Mouse (Mus musculus): Measurements from ENCODE around the gene Tyw5.

The Tyw5 gene

DNA sequence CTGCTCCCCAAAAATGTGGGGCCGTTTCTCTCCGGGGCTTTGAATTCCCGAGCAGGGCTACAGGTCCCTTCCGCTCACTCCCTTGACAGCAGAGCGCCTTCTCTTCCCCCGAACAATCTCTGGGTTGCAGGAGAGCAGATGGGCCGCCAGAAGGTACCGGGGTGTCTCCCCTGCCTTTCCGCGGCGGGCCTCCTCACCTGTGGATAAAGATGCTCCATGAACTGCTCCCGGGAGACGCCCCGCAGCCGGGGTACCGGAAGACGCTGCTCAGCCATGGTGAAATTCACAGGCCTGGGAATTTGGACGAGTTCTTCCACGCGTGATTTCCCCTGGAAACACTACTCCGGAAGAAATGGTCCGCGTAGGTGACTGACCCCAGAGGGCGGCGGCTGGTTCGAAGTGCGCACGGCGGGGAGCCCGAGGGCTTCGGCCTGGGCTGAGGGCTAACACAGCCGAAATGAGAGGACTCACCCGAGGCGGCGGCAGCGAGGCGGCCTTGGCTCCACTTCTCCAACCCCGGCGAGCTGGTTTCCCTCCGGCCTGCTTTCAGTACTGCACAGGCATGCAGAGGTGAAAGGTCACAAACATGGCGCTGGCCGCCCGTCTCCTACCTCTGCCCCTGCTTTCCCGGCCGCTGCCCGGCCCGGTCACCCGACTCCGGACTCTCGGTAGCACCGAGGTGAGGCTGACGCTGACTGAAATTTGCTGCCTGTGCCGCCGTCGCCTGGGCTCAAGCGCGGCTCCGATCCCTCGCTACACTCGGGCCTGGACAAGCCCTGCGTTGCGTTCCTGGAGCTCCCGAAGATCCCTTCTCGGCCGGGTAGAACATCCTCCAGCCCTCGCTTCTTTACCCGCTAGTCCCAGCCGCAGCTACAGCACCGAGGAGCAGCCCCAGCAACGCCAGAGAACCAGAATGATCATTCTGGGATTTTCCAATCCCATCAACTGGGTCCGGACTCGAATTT is at the start of gene Tyw5, which contains the start of gene Maip1:
TSS of gene Tyw5 (minus strand) at position 915 of the 965 bp plus-strand sequence.
TSS of gene Maip1 (plus strand) at position 142 of the 965 bp plus-strand sequence.
- in situ Hi-C loops (cut with MboI), result loop anchor here (25.0 kb wide), 1 partner anchor 881 kb away; the partner anchor contains the start of gene Aox2

DNA sequence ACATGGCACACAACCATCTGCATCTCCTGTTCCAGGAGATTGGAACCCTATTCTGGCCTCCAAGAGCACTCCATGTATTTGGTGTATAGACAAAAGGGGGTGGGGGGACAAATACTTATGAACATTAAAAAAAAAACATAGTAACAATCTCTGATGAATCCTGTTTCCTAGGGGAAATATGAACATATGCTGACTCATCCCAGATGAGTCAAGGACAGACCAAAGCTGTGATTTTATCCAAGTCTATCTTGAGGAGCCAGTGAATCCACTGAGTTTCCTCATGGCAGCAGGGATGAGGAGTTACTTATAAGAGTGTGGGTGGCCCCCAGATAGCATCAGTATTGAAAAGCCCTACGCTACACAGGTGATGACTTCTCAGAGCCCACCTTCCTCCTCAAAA is 43.3 kb upstream of the Tyw5 start:
- in situ Hi-C loops (cut with MboI), result no loop called here

DNA sequence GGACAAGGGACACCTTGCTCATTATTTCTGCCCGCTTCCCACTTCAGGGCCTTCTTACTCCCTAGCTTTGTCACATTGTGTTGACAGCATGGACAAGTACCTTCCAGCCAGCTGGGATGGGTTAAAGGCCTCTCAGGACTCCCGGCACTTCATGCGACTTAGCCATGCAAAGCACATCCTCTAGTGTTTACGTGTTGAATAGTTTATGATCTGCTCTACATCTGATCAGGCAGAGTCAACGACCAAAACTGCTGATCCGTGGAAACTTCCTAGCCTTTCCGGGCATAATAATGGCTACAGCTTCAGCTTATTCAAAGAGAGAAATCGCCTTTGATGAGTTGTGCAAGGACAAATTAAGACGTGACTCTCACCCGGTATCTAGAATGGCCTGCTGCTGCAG is 38.8 kb upstream of the Tyw5 start:
- in situ Hi-C loops (cut with MboI), result loop anchor here (25.0 kb wide), 1 partner anchor 592 kb away; the partner anchor contains the start of gene Aox1

DNA sequence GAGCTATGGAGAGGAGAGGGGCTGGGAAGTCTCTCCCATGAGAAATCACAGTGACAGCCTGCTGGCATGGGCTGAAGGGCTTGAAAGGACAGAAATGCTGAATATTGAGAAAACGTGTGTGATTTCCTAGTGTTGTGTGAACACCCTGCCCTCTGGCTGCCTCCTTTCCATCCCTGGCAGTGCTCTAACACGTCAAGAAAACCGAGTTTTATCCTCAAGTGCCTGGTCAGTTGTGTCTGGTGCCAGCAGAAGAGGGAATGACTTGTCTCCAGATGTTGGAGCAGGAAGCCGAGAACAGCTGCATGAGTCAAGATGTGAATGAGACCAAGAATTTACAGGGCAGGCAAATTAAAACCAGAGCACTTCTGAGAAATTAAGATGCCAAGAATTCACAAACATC is 33.9 kb upstream of the Tyw5 start:
- in situ Hi-C loops (cut with MboI), result loop anchor here (25.0 kb wide), 1 partner anchor 597 kb away; the partner anchor contains the start of gene Aox1

DNA sequence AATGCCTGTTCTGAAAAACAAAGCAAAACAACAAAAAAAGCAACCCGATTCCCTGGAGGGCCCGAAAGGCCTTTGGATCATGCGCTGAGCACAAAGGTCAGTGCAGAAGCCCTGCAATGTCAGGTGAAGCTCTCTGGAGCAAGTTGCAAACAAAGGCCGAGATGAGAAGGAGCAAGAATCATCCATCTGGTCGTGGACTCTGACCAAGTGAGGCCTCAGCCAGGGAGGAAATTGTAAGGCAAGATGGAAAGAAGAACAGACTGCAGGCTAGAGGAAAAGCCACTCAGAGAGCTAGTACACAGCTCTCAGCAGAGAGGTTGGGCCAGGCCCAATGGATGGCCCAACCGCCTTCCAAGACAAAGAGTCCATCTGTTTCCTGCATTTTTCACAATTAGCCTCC is 32.1 kb upstream of the Tyw5 start:
- in situ Hi-C loops (cut with MboI), result loop anchor here (25.0 kb wide), 1 partner anchor 598 kb away; the partner anchor contains the start of gene Aox1

DNA sequence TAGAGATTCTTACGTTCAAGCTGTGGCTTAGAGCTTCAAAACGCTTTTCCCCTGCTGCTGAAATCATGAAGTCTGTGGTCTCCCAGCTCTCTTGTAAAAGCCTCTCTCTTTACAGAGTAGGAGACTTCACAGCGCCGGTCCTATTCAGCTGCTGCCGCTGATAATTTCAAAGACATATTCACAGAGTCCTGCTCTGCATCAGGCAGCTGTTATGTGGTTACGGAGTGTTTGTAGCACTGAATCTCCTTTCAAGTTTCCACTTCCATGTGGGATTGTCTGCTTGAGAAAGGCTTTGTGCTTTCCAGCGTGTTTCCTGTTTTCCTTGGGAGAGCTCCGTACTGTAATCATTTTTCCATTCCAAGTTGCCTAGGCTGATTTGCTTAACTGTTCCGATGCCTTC is 30.1 kb upstream of the Tyw5 start:
- in situ Hi-C loops (cut with MboI), result loop anchor here (25.0 kb wide), 1 partner anchor 600 kb away; the partner anchor contains the start of gene Aox1

DNA sequence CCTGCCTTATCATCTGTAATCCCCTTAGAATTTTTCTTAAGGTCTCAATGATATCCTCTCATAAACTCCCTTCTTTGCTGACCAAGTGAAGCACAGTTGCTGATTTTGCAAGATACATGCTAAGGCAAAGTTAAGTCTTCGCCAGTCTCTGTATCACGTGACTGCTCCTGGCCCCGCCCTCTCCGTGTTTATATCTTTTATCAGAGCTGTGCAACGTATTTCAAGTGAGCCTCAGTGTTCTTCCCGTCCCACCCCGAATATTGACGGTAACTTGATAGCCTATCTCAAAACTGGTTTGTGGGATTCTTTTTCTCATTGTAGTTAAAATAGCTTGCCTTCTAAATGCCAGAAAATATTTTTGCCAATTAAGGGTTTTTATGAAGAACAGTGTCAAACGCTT is 29.5 kb upstream of the Tyw5 start:
- in situ Hi-C loops (cut with MboI), result loop anchor here (25.0 kb wide), 1 partner anchor 601 kb away; the partner anchor contains the start of gene Aox1

DNA sequence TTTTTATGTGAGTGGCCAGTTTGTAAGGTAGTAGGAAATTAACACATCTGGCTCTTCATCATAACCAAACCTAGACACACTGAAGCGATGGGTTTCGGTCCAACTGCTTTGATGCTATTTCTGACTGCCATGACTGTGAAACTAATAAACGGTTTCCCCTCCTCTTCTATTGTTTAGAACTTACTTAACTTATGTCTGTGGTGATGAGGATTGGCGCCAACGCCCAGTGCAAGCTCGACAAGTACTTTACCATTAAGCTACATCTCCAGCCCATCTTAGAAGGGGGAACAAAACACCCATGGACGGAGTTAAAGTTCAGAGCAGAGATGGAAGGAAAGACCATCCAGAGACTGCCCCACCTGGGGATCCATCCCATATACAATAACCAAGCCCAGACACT is 26.2 kb upstream of the Tyw5 start:
- in situ Hi-C loops (cut with MboI), result loop anchor here (25.0 kb wide), 1 partner anchor 604 kb away; the partner anchor contains the start of gene Aox1

DNA sequence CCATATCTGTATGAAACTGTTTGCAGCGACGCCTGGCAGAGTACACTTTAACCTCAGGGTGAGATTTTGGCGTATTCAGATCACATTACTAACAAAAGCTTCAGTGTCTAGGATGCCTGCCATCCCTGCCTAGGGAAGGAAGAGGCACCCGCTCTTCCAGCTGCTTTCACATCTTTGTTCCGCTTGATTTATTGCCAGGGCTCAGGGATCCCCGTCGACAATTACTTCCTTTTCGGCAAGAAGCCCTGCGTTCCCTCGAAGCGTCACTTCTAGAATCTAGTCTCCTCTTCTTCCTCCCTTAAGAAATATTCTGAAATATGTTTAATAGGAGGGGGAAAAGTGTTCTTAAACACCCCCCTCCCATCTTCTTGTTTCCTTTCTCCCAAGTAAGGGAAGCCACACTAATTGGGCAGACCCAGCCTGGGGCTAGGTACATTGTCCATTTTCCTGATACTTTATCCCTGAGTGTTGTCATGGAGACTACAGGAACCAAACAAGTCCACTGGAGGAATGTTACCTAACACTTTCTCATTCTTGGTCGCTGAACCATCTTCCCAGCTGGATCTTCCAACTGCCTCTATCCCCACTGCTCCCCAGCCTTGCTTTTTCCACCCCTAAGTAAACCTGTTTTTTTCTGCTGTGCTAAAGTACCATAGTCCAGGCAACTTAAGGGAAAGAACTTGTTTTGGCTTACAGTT is 23.0 kb upstream of the Tyw5 start:
- in situ Hi-C loops (cut with MboI), result loop anchor here (25.0 kb wide), 1 partner anchor 607 kb away; the partner anchor contains the start of gene Aox1

DNA sequence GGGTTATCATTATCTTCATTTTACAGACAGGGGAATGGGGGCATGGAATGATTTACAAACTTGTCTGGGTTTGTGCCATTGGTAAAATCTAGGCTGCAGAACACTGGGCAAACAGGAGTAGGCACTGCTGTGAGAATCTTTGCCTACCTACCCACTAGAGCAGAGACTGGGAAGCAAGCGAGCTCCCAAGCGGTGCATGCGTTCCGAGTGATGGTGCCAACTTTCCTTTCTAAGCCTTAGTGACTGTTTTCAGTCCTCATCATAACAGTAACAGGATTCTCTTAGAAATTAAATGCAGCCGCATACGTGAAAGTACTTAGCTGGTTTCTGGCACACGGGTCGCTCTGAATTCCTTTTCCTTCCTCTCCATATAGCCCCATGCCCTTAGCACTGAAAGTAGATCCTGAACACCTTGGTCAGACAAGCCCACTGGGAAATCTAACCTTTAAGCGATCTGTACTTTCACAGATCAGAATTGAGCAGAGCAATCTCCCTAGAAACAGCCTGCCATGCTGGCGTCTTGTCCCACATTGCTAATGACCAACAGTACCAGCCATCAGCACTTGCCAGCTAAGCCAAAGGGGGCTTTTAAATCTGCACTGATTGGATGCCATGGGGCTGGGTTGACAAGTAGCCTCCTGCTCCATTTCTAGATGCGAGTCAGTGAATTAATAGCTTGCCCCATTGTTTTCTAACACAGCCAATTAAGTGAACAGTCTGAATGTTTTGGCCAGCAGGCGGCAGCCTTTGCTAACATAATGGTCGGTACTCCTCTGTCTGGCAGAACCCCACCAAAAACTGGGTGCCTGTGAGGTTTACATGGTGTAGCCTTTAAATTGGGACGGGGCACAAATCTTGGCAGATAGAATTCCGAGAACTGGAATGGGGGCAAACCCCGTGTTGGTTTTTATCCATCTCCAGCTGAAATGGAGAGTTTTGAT is 21.7 kb upstream of the Tyw5 start:
- in situ Hi-C loops (cut with MboI), result loop anchor here (25.0 kb wide), 1 partner anchor 609 kb away; the partner anchor contains the start of gene Aox1

DNA sequence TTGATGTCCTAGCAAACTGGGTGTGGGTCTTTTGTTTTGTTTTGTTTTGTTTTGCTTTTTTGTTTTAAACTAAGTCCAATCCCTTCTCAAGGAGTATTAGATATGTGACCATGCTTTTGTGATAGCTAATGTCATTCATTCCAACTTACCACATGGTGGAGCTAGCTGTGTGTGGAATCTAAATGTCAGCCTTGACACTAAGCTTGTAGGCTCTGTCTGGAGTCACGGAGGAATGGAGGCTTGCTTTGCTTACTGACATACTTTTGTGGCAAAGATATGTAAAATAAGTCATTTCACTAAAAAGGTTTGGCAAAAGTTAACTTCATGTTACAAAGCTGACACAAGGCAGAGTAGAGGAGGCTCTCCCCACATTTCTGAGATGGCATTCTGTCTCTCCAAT is 16.8 kb upstream of the Tyw5 start:
- in situ Hi-C loops (cut with MboI), result loop anchor here (25.0 kb wide), 1 partner anchor 864 kb away; the partner anchor contains the start of gene Aox2

DNA sequence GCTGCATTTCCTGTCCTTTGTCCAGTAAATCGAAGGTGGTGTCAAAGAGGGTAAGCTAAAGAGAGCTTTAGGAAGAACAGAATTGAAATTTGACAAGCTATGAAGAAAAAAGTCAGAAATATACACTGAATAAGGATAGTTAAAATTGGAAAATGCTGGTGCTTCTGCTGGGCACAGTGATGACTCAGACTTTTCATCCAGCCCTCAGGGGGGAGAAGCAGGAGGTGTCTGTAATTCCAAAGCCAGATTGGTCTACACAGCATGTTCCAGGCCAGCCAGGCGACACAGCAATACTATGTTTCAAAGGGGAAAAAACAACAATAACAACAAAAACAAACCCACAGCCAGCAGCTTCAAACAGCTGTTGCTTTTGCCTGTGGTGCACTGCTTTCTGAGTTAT is 6.5 kb upstream of the Tyw5 start:
- in situ Hi-C loops (cut with MboI), result loop anchor here (25.0 kb wide), 1 partner anchor 874 kb away; the partner anchor contains the start of gene Aox2

DNA sequence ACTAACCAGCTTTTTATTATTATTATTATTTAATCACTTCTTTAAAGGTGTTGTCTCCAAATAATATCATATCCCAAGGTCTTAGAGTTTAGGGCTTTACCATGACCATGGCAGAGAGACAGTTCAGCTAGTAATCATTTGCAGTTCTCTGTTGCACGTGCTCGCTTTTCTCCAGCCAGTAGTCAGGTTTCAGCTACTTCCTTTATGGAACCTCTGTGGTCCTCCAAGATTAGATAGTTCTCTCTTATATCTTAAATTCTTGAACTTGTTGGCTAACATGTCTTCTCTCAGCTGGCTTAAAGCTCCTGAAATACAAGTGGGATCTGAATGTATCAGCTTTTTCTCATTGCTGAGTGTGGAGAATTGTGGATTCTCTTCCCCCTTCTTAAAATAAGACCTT is 2.1 kb upstream of the Tyw5 start:
- in situ Hi-C loops (cut with MboI), result loop anchor here (25.0 kb wide), 1 partner anchor 878 kb away; the partner anchor contains the start of gene Aox2

DNA sequence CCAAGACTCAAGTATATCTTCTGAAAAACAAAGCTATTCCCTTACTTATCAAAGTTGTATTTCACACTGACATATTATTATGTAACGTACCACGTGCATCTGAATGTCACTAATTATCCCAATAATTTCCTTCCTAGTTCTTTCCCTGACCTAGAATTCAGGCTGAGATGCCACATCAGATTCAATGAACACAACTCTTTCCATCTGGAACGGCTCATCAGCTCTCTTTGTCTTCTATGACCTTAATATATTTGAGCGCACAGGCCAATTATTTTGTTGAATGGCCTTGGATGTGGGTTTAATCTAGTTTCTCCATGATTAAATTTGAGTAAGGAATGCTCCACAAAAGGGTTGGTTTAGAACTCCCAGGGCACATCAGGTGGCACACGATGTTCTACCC is 4.8 kb downstream of the Tyw5 start:
- in situ Hi-C loops (cut with MboI), result loop anchor here (25.0 kb wide), 1 partner anchor 885 kb away; the partner anchor contains the start of gene Aox2

DNA sequence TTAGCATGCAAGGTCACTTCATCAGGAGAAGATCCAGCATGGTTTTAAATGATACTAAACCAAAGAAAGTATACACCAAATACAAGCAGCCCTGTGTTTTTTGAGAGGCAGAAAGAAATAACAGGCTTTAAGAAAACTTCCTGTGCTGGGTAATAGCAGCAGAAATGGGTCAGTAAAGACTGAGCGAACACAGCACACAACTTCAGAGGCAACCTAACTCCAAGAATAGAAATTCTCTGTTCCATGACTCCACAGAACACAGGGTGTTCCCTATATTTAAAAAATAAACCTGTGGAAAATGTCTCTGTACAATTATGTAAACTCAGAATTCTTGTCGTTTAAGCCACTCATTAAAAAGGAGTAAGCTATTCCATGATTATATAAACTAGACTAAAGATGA is 6.0 kb downstream of the Tyw5 start:
- in situ Hi-C loops (cut with MboI), result loop anchor here (25.0 kb wide), 1 partner anchor 886 kb away; the partner anchor contains the start of gene Aox2

DNA sequence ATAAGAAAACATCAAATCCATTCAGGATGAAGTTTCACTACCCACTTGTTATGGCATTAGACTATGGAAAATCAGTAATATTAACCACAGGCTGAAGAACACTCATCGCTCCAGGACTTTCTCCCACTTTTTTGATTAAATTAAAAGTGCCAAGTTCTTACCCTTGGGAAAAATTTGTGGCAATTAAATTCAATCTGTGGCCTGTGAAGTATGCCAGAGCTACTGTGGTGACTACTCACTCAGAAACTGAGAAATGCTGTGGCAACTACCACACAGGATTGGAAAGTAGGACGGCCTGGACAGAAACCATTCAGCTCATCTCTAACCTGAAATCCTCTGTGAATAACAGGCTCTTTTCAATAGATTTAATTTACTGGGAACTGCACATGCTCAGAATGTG is 6.6 kb downstream of the Tyw5 start:
- in situ Hi-C loops (cut with MboI), result loop anchor here (25.0 kb wide), 1 partner anchor 887 kb away; the partner anchor contains the start of gene Aox2

DNA sequence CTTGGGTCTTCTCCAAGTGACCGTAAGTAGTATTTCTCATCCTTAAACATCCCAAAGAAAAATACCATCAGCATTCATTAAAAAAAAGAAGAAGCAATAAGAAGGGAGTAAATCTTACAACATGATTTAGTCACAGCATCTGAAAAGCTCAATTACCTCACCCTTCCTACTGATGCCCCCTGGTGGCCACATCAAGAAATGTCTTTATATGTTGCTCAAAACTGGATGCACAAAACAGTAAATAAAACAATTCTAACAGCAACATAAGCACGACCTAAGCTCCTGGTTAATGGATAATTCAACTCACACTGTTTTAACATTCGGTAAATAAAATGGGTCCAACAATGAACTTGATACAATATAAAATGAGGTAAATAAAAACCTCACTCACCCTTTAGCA is 12.8 kb downstream of the Tyw5 start:
- in situ Hi-C loops (cut with MboI), result no loop called here

DNA sequence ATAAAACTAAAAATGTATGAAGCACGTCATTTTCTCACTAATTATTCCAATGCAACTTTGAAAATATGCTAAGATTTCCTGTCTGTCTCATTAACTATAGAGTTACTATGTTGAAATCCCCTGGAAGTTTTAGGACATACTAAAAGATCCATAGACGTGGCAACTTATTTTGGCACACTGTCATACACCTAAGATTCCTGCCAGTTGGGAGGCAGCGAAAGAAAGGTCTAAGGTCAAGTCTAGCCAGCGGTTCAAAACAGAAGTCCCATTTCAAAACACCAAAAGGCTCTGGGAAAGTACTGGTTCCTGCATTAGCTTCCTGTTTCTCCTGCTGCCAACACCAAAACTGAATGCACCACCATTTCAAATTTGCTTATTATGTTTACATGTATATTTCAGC is 14.5 kb downstream of the Tyw5 start:
- in situ Hi-C loops (cut with MboI), result no loop called here

DNA sequence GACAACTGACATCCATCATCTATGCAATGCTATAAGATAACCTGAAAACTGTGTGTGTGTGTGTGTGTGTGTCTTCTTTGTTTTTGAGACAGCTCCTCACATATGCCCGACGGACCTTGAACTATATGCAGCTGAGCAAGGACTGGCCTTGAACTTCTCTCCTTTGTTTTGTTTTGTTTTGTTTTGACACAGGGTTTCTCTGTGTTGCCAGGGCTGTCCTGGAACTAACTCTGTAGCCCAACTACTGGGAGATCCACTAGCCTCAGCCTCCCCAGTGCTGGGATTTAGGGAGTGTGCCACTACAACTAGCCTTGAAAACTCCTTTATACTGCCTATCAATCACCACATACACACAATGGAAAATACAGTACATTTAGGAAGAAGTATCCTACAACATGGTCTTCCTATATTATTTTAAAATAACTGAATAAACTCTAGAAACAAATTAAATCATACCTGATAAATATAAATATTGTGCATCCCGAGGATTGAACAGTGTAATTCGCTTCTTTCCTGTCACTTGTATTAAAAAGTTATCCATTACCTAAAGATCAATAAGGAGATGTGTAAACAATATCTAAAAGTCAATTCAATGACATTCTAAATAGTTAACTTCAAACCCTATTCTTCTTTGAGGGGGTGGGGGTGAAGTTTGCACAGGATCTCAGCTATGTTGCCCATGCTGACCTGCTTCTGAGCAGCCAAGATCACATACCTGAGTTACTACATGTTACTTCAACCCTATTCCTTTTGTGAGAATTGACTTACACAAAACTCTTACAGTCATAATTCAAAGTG is 15.7 kb downstream of the Tyw5 start:
- in situ Hi-C loops (cut with MboI), result no loop called here

Data from mature B cell (primary cell).